Mouse (Mus musculus) R1 (cell line): ENCODE measurements at regions not wholly inside any gene's neighbourhood (a gene's known extent, or its start where the extent isn't known, plus 50 kb on each side); places are given as distances from the start of the nearest gene placed in this dataset.
A peak's percentile ranks its signal among the peaks of the same experiment; 100 is the strongest.

Source experiments
- DNase-seq: peaks from one replicate; pipeline ENCODE4 v3.0.0-alpha.2; 2018; ENCODE audit warnings: low read depth, low spot score

DNA sequence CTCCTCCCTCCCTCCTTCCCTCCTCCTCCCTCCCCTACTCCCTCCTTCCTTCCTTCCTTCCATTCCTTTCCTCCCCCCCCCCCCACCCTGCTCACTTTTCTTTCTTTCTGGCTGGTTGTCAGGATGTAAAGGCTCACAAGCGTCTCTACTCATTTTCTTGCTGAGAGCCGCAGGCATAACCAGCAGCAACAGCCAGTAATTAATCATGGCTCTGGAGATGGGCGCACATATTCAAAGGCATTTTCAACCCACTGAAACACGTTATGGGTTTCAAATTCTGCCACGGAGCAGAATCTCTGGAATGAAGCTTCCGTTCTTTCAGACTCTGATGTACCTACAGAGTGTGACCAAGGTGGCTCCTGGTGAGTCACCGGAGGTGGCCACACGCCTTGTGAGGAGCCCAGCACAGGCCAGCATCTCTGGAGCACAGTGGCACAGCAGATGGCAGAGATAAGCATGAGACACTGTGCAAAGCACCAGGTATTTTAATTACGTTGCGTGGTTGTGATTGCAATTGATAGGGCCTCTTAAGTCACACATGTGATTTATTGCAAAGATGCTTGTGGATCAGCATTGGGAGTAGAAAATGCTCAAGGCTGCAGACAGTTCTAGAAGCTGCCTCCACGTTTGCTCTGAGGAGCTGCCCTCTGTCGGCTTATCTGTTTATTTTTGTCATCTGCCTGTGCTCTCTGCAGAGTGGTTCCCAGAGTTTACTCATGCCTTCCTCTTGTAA, 236.0 kb downstream of the Mtx2 start:
- no peak for DNase-seq

DNA sequence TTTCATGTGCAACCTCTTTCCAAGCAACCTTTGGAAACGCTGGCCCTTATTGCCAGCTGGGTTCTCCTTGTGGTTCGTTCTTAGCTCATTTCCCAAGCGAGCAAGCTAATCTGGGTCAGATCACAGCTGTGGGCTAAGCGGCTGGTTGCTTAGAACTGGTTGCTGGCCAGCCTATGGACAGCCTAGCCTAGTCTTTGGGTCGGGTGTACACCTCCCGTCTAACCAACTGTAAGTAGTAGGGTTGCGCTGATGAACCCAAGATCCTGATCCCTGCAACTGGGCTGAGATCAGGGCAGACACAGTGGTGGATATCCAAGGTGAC, 236.5 kb downstream of the Mtx2 start:
- DNase-seq: no peak

GRCm38 (mm10) chr2:75064406-75065115, 239.0 kb downstream of the Mtx2 start:
- DNase-seq: peak; percentile 17

DNA sequence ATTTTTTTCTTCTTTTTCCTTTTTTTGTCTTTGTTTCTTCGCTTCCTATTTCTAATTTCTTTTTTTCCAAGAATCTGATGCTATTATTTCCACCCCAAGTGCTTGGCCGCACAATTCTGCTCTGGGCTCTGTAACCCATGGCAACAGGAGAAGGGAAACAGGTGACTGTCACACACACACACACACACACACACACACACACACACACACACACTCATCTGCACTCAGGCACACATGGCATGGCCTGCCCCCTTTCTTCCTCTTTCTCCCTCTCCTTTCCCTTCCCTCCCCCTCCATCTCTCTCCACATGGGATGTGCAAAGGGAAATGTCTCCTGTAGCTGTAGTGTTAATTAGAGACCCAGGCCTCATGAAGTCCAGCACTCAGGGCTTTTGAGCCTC, 239.7 kb downstream of the Mtx2 start:
- no peak for DNase-seq

DNA sequence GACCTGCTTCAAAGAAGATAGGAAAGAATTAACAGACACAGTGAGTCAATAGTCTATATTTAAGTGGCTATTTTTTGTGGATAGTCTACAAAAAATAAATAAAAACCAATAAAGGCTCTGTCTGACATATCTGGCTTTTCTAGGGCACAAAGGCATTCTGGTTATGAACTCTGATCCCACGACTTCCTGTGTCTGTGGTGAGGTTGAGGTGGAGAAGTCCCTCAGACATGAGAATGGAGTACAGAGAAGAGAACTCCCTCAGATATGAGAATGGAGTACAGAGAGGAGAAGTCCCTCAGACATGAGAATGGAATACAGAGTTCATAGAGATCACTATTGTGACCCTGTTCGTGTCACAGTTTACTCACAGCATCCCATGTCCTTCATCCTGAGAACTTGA, 243.7 kb downstream of the Mtx2 start:
- no peak for DNase-seq

- no peak for DNase-seq
These were observed 246.4 kb downstream of the Mtx2 start for GRCm38 (mm10) chr2:75072021-75072420.

GRCm38 (mm10) chr2:75072471-75072870, 246.9 kb downstream of the Mtx2 start:
- no peak for DNase-seq

GRCm38 (mm10) chr2:75073178-75073577, 247.6 kb downstream of the Mtx2 start:
- DNase-seq: no peak

GRCm38 (mm10) chr2:75087164-75087563, 261.6 kb downstream of the Mtx2 start:
- DNase-seq: no peak

- peak; percentile 45 for DNase-seq
These were observed 263.6 kb downstream of the Mtx2 start for GRCm38 (mm10) chr2:75089186-75089585.

DNA sequence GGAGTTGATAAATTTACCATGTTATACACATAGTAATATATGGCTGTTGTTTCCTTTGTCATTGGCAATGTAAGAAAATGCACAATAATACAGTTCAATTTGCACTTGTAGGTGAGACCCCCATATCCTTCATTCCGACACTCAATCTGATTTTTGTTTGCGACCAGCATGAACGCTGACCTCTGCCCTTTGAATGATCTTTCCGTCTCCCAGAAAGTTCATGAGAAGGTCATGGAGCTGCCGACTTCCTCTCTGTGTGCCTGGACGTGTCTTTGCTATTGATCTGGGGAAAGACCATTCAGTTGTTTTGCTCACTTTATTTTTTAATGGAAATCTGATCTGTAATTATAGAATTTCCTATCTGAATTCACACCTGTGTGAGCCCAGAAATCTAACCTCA, 264.0 kb downstream of the Mtx2 start:
- DNase-seq: peak; percentile 21

- no peak for DNase-seq
These were observed 264.8 kb downstream of the Mtx2 start for GRCm38 (mm10) chr2:75090439-75090838.

DNA sequence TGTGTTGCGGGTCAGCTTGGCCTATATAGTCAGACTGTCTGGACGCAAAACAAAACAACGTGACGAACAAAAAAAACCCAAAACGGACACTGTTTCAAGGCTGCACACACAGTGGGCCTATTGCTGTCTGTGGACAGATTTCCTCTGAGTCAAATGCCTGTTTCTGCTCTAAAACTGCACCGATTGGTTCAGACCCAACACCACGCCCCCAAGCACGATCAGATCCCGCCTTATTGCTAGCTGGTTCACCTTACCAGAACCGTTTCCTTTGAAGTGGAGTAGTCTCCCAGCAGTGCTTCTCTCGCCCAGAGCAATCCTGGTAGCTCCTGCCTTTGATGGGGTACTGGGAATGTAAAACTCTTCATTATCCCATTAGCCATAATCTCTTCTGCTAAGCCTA, 275.9 kb downstream of the Mtx2 start:
- DNase-seq: peak; percentile 71

DNA sequence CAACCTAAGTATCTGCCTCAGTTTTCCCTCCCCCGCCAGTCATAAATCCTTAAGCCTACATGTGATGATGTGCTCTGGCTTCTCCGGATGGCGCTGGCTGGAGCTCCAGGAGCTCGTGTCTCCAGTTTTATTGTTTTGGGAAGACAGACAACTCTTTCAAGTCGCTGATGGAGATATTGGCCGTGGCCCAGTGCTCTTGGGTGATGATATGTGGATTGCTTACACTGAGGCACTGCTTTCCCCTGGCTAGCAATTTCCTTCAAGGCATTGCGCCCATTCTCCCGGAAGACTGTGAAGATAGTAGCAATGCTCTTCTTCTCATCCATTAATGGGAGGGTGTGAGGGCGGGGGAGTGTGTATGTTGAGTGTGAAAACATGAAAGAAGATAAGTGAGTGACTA, 287.1 kb downstream of the Mtx2 start:
- no peak for DNase-seq

DNA sequence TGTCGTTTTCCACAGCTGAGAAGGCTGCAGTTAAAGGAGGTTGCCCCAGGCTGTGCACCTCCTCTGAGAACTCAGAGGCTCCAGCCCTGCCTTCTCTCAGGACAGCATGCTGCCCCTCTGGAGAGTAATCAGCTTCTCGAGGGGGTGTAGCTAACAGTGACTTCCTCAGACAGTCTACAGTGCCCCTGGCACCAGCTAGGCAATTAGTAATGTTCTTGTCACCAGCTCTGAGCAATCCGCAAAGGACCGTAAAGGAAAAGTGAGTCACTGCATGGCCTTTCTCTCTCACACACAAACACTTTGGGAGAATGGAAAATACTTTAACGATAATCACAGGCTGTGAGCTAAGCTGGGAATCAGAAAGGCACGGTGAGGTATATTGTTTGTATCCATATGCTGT, 288.8 kb downstream of the Mtx2 start:
- no peak for DNase-seq

DNA sequence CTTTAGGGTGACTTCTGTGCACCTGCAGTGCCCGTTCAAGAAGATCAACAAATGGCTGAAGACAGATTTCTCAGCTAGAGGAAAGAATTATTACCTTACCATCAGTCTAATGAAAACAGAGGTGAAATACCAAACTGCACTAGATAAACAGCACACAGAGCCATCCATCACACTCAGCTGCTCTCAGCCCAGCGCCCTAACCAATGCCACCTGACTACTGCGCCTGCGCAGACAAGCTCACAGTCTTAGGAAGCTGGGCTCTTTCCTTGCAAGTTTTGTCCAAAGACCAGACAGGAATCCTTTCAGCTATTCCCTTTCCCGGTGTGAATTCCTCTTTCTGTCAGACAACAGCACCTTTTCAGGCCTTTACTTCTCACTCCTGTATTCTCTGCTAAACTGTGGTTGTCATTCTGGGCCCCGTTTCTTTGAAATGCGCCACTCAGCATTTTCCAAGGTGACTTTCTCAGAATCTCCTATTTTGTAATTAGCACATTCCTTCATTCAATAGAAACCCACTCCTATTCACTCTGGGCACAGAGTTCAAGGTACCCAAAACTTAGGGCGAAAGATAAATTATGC, 292.8 kb downstream of the Mtx2 start:
- DNase-seq: peak; percentile 67

GRCm38 (mm10) chr2:75119599-75119998, 294.0 kb downstream of the Mtx2 start:
- DNase-seq: peak; percentile 12

GRCm38 (mm10) chr2:75133298-75134080, 307.9 kb downstream of the Mtx2 start:
- no peak for DNase-seq

DNA sequence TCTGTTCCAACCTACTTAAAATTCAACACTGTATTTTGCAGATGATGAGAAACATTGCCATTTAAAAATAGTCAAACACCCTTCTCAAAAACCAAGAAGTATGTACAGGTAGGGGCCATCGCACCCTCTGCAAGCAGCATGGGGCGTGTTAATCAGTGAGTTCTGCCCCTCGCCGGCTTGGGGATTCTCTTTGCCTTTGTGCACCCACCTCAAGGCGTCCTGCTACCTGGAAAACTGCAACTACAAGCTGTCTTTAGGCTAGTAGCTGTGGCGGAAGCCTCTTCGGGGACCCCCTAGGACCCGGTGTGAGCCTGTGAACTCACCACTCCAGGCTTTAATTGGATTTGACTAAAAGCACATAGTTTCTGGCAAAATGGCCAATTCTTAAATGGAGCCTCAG, 311.0 kb downstream of the Mtx2 start:
- no peak for DNase-seq

DNA sequence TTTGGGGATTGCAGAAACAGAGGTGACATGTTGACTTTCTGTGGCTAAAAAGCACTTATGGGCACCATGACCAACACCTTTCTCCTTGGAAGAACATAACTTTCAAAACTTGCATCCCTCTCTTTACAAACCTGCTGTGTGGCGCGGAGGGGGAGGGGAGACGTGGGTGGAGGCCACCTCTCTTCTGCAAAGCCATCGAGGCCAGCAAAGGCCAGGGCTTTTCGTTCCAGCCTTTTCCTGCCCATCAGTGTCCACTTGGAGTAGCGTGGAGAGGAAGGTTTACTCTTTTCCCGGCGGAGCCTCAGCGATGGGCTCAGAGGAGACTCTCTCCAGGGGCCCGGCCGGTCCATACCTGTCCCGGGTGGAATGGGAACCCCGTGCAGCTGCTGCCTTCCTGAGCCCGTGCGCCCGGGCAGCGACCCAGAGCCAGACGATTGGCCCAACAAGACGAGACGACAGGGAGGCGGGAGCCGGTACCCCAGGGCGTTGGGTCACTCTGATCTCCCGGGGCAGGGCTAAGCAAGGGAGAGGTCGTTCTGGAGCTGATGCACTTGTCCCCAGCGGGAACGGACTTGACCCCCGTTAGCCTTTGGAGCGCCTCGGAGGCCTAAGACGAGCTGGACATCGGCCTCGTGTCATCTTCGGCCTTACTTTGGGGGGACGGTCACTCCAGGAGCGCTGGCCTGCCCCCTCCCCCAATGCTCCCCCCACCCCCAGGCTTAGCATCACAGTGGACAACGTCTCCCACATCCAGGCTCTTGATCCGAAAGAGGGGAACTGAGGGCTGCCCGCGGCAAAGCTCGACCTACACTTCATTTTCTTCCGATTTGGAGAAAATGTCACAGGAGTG, 311.8 kb downstream of the Mtx2 start:
- DNase-seq: no peak

- no peak for DNase-seq
These were observed 312.6 kb downstream of the Mtx2 start for GRCm38 (mm10) chr2:75137983-75138745.
